Mouse (Mus musculus): ENCODE results near the gene Tango2.

Gene Tango2

GRCm38 (mm10) chr16:18347931-18348600, at the start of gene Tango2, which contains the start of gene Arvcf:
Gene Tango2, minus strand, starts transcription at chr16:18348103.
Gene Arvcf, plus strand, starts transcription at chr16:18348182.
- peak; percentile 85 for DNase-seq (ENCODE audit: low spot score)

GRCm38 (mm10) chr16:18396791-18397621, 49.1 kb upstream of the Tango2 start:
- DNase-seq (ENCODE audit: low spot score): no peak

- no peak for DNase-seq (ENCODE audit: low spot score)
Measured at GRCm38 (mm10) chr16:18396201-18396600, 48.3 kb upstream of the Tango2 start.

GRCm38 (mm10) chr16:18395620-18396036, 47.7 kb upstream of the Tango2 start:
- no peak for DNase-seq (ENCODE audit: low spot score)

- no peak for DNase-seq (ENCODE audit: low spot score)
Measured at GRCm38 (mm10) chr16:18394777-18395619, 47.1 kb upstream of the Tango2 start.

- DNase-seq (ENCODE audit: low spot score): no peak
Measured at GRCm38 (mm10) chr16:18394056-18394455, 46.2 kb upstream of the Tango2 start.

GRCm38 (mm10) chr16:18393595-18393994, 45.7 kb upstream of the Tango2 start:
- no peak for DNase-seq (ENCODE audit: low spot score)

- no peak for DNase-seq (ENCODE audit: low spot score)
Measured at GRCm38 (mm10) chr16:18392469-18393426, 44.8 kb upstream of the Tango2 start.

- no peak for DNase-seq (ENCODE audit: low spot score)
Measured at GRCm38 (mm10) chr16:18391728-18392127, 43.8 kb upstream of the Tango2 start.

GRCm38 (mm10) chr16:18391127-18391526, 43.2 kb upstream of the Tango2 start:
- DNase-seq (ENCODE audit: low spot score): no peak

- no peak for DNase-seq (ENCODE audit: low spot score)
Measured at GRCm38 (mm10) chr16:18390399-18390798, 42.5 kb upstream of the Tango2 start.

GRCm38 (mm10) chr16:18388583-18389435, 40.9 kb upstream of the Tango2 start:
- no peak for DNase-seq (ENCODE audit: low spot score)

- no peak for DNase-seq (ENCODE audit: low spot score)
Measured at GRCm38 (mm10) chr16:18387704-18388582, 40.0 kb upstream of the Tango2 start.

- no peak for DNase-seq (ENCODE audit: low spot score)
Measured at GRCm38 (mm10) chr16:18386972-18387371, 39.1 kb upstream of the Tango2 start.

- no peak for DNase-seq (ENCODE audit: low spot score)
Measured at GRCm38 (mm10) chr16:18386451-18386850, 38.5 kb upstream of the Tango2 start.

- DNase-seq (ENCODE audit: low spot score): no peak
Measured at GRCm38 (mm10) chr16:18385411-18385810, 37.5 kb upstream of the Tango2 start.

GRCm38 (mm10) chr16:18384659-18385058, 36.8 kb upstream of the Tango2 start:
- DNase-seq (ENCODE audit: low spot score): no peak

- no peak for DNase-seq (ENCODE audit: low spot score)
Measured at GRCm38 (mm10) chr16:18384211-18384610, 36.3 kb upstream of the Tango2 start.

- no peak for DNase-seq (ENCODE audit: low spot score)
Measured at GRCm38 (mm10) chr16:18383756-18384155, 35.9 kb upstream of the Tango2 start.

Measured in layer of hippocampus, adult 9-10 months (tissue).